Mouse (Mus musculus) E14TG2a.4 (cell line): Measurements from ENCODE around the gene Stk40.

Experiments used
- CTCF ChIP-seq: conservative IDR thresholded peaks from 2 replicates; pipeline ENCODE4 v1.5.1; 2014; ENCODE audit warnings: low read length
- POU5F1 ChIP-seq: IDR thresholded peaks from 2 replicates; pipeline ENCODE4 v1.6.1; 2014; ENCODE audit warnings: low read length, borderline replicate concordance

DNA sequence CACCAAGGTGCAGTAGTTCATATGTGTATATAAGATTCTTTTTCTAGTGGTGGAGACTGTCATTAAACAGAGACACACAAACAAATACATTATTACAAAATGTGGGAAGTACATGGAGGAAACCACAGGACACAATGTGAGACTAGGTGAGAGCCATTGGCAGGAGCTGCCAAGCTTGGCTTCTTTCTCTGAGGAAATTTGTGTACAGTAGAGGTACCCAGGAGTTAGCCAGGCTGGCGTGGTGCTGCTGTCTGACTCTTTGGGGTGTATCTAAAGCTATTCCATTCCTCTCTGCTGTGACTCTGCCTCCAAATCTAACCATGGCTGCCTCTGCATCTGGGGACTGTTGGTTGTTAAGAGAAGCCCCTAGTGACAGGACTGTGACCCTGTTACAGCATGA, 15.3 kb downstream of the Stk40 start:
- TF ChIP-seq CTCF = no peak
- TF ChIP-seq POU5F1 = no peak
